In genomic region chr7:75018640-75019039, GRCm38 (mm10) we compare ENCODE assay signal across 13 mouse cellular contexts.
DNase-seq lines count a peak whose midpoint lies in the region; ATAC-seq and TF ChIP-seq lines count a peak whose summit lies in the region.
"Had no signal": no experiment of that assay in that cellular context is flagged by ENCODE, and none has a peak within 500 bp of the region (broad histone marks: within the 10 kb centered on the region; RNA-seq: fewer than 3 reads in every experiment).

No protein-coding gene starts in this region.

- no peak overlapping the region for H3K4me3 ChIP-seq in forebrain, embryonic 13.5 days
- H3K4me3 ChIP-seq in forebrain, embryonic 12.5 days (replicated peaks): no peak overlapping the region
- no peak overlapping the region for H3K4me3 ChIP-seq in kidney, adult 2 months (ENCODE audit: insufficient read depth, low read depth, low read length)
- no peak overlapping the region for H3K4me3 ChIP-seq in midbrain, embryonic 16.5 days (ENCODE audit: low read depth, low read length)
- H3K4me3 ChIP-seq in midbrain, embryonic 13.5 days (replicated peaks): no peak overlapping the region
- no peak overlapping the region for H3K4me3 ChIP-seq in midbrain, postnatal 0 days (ENCODE audit: low read depth, low read length)
- no peak overlapping the region for H3K4me3 ChIP-seq in hindbrain, embryonic 13.5 days
- H3K4me3 ChIP-seq: hindbrain, embryonic 15.5 days; neural tube, embryonic 12.5 days had no signal

- H3K4me2 ChIP-seq in forebrain, embryonic 13.5 days: no peak overlapping the region; the same call in 1 of the 2 replicates
- H3K4me2 ChIP-seq in forebrain, embryonic 12.5 days: no peak overlapping the region
- 0 out of 2 replicates have a peak overlapping the region, but pooled peaks have one; percentile 9 for H3K4me2 ChIP-seq in midbrain, embryonic 16.5 days (ENCODE audit: low read length)
- no peak overlapping the region for H3K4me2 ChIP-seq in midbrain, embryonic 13.5 days (replicated peaks)
- no peak overlapping the region for H3K4me2 ChIP-seq in midbrain, postnatal 0 days (ENCODE audit: low read depth, low read length, poor library complexity, severe bottlenecking)
- H3K4me2 ChIP-seq in hindbrain, embryonic 13.5 days: no peak overlapping the region
- H3K4me2 ChIP-seq: hindbrain, embryonic 15.5 days; neural tube, embryonic 12.5 days had no signal

- no peak overlapping the region for H3K9ac ChIP-seq in forebrain, embryonic 13.5 days
- H3K9ac ChIP-seq in forebrain, embryonic 12.5 days: no peak overlapping the region
- H3K9ac ChIP-seq in midbrain, embryonic 16.5 days (ENCODE audit: low read depth, low read length): no peak overlapping the region
- H3K9ac ChIP-seq in midbrain, embryonic 13.5 days (replicated peaks): no peak overlapping the region
- H3K9ac ChIP-seq in midbrain, postnatal 0 days (replicated peaks; ENCODE audit: low read length, poor library complexity, severe bottlenecking): no peak overlapping the region
- no peak overlapping the region for H3K9ac ChIP-seq in hindbrain, embryonic 13.5 days
- H3K9ac ChIP-seq: hindbrain, embryonic 15.5 days; neural tube, embryonic 12.5 days had no signal

- peak; percentile 50; the same call in 1 of the 2 replicates for ATAC-seq in forebrain, embryonic 13.5 days
- ATAC-seq in forebrain, embryonic 12.5 days (ENCODE audit: low FRiP score): no peak
- ATAC-seq in midbrain, embryonic 16.5 days: peak; percentile 17; the same call in 1 of the 2 replicates
- no peak for ATAC-seq in midbrain, embryonic 13.5 days
- ATAC-seq in midbrain, postnatal 0 days (ENCODE audit: low FRiP score): 0 out of 2 replicates have a peak, but pooled peaks have one; percentile 49
- ATAC-seq in hindbrain, embryonic 13.5 days (ENCODE audit: low FRiP score): no peak

- DNase-seq in kidney, postnatal 10 days: peak; percentile 12
- no peak for DNase-seq in kidney, adult 2 months
- DNase-seq in midbrain, postnatal 0 days (ENCODE audit: low spot score): peak; percentile 52
- DNase-seq: adrenal gland, adult 2 months; cerebellum, adult 9-10 months; layer of hippocampus, adult 9-11 months had no signal

- no peaks in the 10 kb centered on the region for H3K9me3 ChIP-seq in forebrain, embryonic 13.5 days (replicated peaks)
- no peaks in the 10 kb centered on the region for H3K9me3 ChIP-seq in forebrain, embryonic 12.5 days
- no peaks in the 10 kb centered on the region for H3K9me3 ChIP-seq in midbrain, embryonic 16.5 days (replicated peaks; ENCODE audit: control insufficient read depth, low read length, poor library complexity, severe bottlenecking)
- H3K9me3 ChIP-seq in midbrain, embryonic 13.5 days: no peaks in the 10 kb centered on the region
- no peaks in the 10 kb centered on the region for H3K9me3 ChIP-seq in midbrain, postnatal 0 days (ENCODE audit: low read length)
- H3K9me3 ChIP-seq in hindbrain, embryonic 13.5 days: no peaks in the 10 kb centered on the region
- H3K9me3 ChIP-seq: neural tube, embryonic 12.5 days had no signal

- TF ChIP-seq CTCF in kidney, adult 2 months (conservative IDR thresholded peaks at IDR 0.05; ENCODE audit: insufficient read depth, insufficient read length, low read depth, low read length): no peak
- TF ChIP-seq CTCF in midbrain, postnatal 0 days (IDR thresholded peaks at IDR 0.05): no peak

- H3K27ac ChIP-seq in forebrain, embryonic 13.5 days: no peak overlapping the region
- no peak overlapping the region for H3K27ac ChIP-seq in forebrain, embryonic 12.5 days
- H3K27ac ChIP-seq in kidney, adult 2 months (ENCODE audit: insufficient read depth, low read depth, low read length): no peak overlapping the region
- H3K27ac ChIP-seq in midbrain, embryonic 16.5 days (ENCODE audit: low read length): peak overlapping the region; percentile 57
- H3K27ac ChIP-seq in midbrain, embryonic 13.5 days: no peak overlapping the region
- H3K27ac ChIP-seq in midbrain, postnatal 0 days (ENCODE audit: low read depth, low read length): peak overlapping the region; percentile 18; the same call in 1 of the 2 replicates
- H3K27ac ChIP-seq in hindbrain, embryonic 13.5 days: no peak overlapping the region
- H3K27ac ChIP-seq: hindbrain, embryonic 15.5 days; neural tube, embryonic 12.5 days had no signal

- no peak for TF ChIP-seq POLR2A in kidney, adult 2 months (IDR thresholded peaks at IDR 0.05; ENCODE audit: low read depth, low read length)

- H3K36me3 ChIP-seq in forebrain, embryonic 13.5 days (ENCODE audit: poor library complexity, severe bottlenecking): no peaks in the 10 kb centered on the region
- no peaks in the 10 kb centered on the region for H3K36me3 ChIP-seq in forebrain, embryonic 12.5 days (replicated peaks)
- H3K36me3 ChIP-seq in kidney, adult 2 months (ENCODE audit: control insufficient read depth, insufficient read depth, low read length): no peaks in the 10 kb centered on the region
- H3K36me3 ChIP-seq in midbrain, embryonic 16.5 days (ENCODE audit: control insufficient read depth, insufficient read depth, low read length): no peaks in the 10 kb centered on the region
- no peaks in the 10 kb centered on the region for H3K36me3 ChIP-seq in midbrain, embryonic 13.5 days
- H3K36me3 ChIP-seq in midbrain, postnatal 0 days (ENCODE audit: insufficient read depth, low read length): no peaks in the 10 kb centered on the region
- H3K36me3 ChIP-seq in hindbrain, embryonic 13.5 days: no peaks in the 10 kb centered on the region
- H3K36me3 ChIP-seq: hindbrain, embryonic 15.5 days; neural tube, embryonic 12.5 days had no signal

- no peaks in the 10 kb centered on the region for H3K27me3 ChIP-seq in forebrain, embryonic 13.5 days
- no peaks in the 10 kb centered on the region for H3K27me3 ChIP-seq in forebrain, embryonic 12.5 days
- H3K27me3 ChIP-seq in kidney, adult 2 months (replicated peaks; ENCODE audit: control insufficient read depth, insufficient read depth, low read length): no peaks in the 10 kb centered on the region; the same call in 1 of the 2 replicates
- no peaks in the 10 kb centered on the region for H3K27me3 ChIP-seq in midbrain, embryonic 16.5 days (ENCODE audit: control insufficient read depth, insufficient read depth, low read depth, low read length)
- H3K27me3 ChIP-seq in midbrain, embryonic 13.5 days: no peaks in the 10 kb centered on the region
- no peaks in the 10 kb centered on the region for H3K27me3 ChIP-seq in midbrain, postnatal 0 days (ENCODE audit: insufficient read depth, low read length)
- H3K27me3 ChIP-seq in hindbrain, embryonic 13.5 days: no peaks in the 10 kb centered on the region
- H3K27me3 ChIP-seq: hindbrain, embryonic 15.5 days; neural tube, embryonic 12.5 days had no signal

- H3K4me1 ChIP-seq in forebrain, embryonic 13.5 days: 0 out of 2 replicates have a peak, but pooled peaks cover 3% of the 10 kb centered on the region
- no peaks in the 10 kb centered on the region; the same call in none of the 2 replicates for H3K4me1 ChIP-seq in forebrain, embryonic 12.5 days
- H3K4me1 ChIP-seq in kidney, adult 2 months (ENCODE audit: control insufficient read depth, insufficient read depth, low read length): no peaks in the 10 kb centered on the region
- H3K4me1 ChIP-seq in midbrain, embryonic 16.5 days (ENCODE audit: control insufficient read depth, insufficient read depth, low read length): no peaks in the 10 kb centered on the region
- H3K4me1 ChIP-seq in midbrain, embryonic 13.5 days (replicated peaks): no peaks in the 10 kb centered on the region
- 0 out of 2 replicates have a peak, but pooled peaks cover 2% of the 10 kb centered on the region for H3K4me1 ChIP-seq in midbrain, postnatal 0 days (ENCODE audit: insufficient read depth, low read length)
- H3K4me1 ChIP-seq in hindbrain, embryonic 13.5 days (replicated peaks): no peaks in the 10 kb centered on the region
- H3K4me1 ChIP-seq: hindbrain, embryonic 15.5 days; neural tube, embryonic 12.5 days had no signal

- WGBS in forebrain, embryonic 13.5 days: 31% methylated on average over 7 of the region's 7 CpGs
- 45% methylated on average over 7 of the region's 7 CpGs for WGBS in forebrain, embryonic 12.5 days
- 52% methylated on average over 7 of the region's 7 CpGs for WGBS in kidney, adult 2 months
- 31% methylated on average over 7 of the region's 7 CpGs for WGBS in midbrain, embryonic 16.5 days
- WGBS in midbrain, embryonic 13.5 days: 46% methylated on average over 7 of the region's 7 CpGs
- WGBS in midbrain, postnatal 0 days: 28% methylated on average over 7 of the region's 7 CpGs
- 65% methylated on average over 7 of the region's 7 CpGs for WGBS in hindbrain, embryonic 13.5 days

Comparison
In these comparisons a context has a peak if more than half of its experiments do, and no peak if none do; other contexts are left out.
1. ATAC-seq: peak in forebrain, embryonic 13.5 days (single experiment), midbrain, embryonic 16.5 days (single experiment) and midbrain, postnatal 0 days (single experiment); none in forebrain, embryonic 12.5 days (single experiment), midbrain, embryonic 13.5 days (single experiment) and hindbrain, embryonic 13.5 days (single experiment).
2. H3K27ac ChIP-seq: peak in midbrain, embryonic 16.5 days (single experiment) and midbrain, postnatal 0 days (single experiment); none in forebrain, embryonic 13.5 days (single experiment), forebrain, embryonic 12.5 days (single experiment), kidney, adult 2 months (single experiment), midbrain, embryonic 13.5 days (single experiment) and hindbrain, embryonic 13.5 days (single experiment).